Mouse (Mus musculus) brain, embryonic 14.5 days (tissue): ENCODE results near the gene Suds3.

ENCODE experiments used
- CTCF ChIP-seq: fragments of 200-500 bp; IDR thresholded peaks from 2 replicates; pipeline ENCODE4 v1.5.1; 2012; ENCODE audit warnings: inconsistent platforms, mild to moderate bottlenecking, moderate library complexity, borderline replicate concordance; ENCODE audit not compliant: insufficient read depth, insufficient read length; ENCODE audit errors: extremely low read depth
- POLR2A ChIP-seq: fragments of 200-500 bp; IDR thresholded peaks from 2 replicates; pipeline ENCODE4 v1.6.1; 2012; ENCODE audit warnings: mild to moderate bottlenecking, inconsistent platforms, borderline replicate concordance; ENCODE audit not compliant: poor library complexity, insufficient read depth, insufficient read length, severe bottlenecking; ENCODE audit errors: extremely low read depth

DNA sequence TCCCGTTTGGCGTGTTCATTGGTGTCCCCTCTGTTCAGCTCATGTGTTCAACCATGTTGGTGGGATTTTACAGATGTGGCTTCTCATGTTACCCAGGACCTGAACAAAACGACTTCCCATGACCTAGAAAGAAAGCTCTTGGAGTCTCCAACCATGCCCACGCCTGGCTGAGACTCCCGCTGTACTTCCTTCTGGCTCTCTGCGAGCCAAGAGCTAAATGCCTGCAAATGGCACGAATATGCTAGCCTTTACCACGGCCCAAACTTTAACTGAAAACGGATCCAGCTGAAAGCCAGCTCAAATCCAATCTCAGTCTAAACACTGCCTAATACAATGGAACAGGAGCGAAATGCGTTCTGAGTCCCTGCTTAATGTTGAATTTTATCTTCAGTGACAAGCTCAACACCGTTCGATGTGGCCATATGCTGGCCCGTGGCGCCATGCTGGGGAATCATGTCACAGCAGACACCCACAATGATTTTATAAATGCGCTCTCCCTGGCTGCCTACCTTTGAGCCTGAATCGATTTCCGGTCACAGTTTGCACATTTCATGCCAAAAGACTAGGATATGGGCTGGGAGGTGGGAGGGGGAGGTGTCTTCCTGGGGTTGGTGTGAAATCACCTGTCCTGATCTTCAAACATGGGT is 55.3 kb downstream of the Suds3 start:
- no peak for TF ChIP-seq CTCF
- no peak for TF ChIP-seq POLR2A
